Mouse (Mus musculus) midbrain, embryonic 15.5 days (tissue): ENCODE results near the gene Cartpt. TPM values are rescaled to one million over a fixed set of nuclear protein-coding genes. Genes with fewer than 3 reads are reported as not detected.
"Not testable (repeated sequence)": the region's sequence is repeated elsewhere in the genome, so short reads cannot be mapped to it uniquely, and the experiment has no call there.

Experiments used
- ATAC-seq: fragments of 200-750 bp; cut with Nextera tagmentation; replicated peaks from 2 replicates; pipeline ENCODE4 v1.8.0; 2017; ENCODE audit warnings: moderate TSS enrichment
- H3K27ac ChIP-seq: fragments of 300-500 bp; sonication (generic); 2 replicates; pipeline ENCODE4 v1.5.1; 2015; ENCODE audit warnings: mild to moderate bottlenecking, inconsistent platforms
- H3K27me3 ChIP-seq: fragments of 300-500 bp; sonication (generic); replicated peaks from 2 replicates; pipeline ENCODE4 v1.6.1; 2015; ENCODE audit warnings: inconsistent platforms
- H3K36me3 ChIP-seq: fragments of 300-500 bp; sonication (generic); replicated peaks from 2 replicates; pipeline ENCODE4 v1.6.1; 2015; ENCODE audit warnings: inconsistent platforms
- H3K4me1 ChIP-seq: fragments of 300-500 bp; sonication (generic); 2 replicates; pipeline ENCODE4 v1.6.1; 2015; ENCODE audit warnings: inconsistent platforms
- H3K4me2 ChIP-seq: fragments of 300-500 bp; sonication (generic); 2 replicates; pipeline ENCODE4 v1.6.1; 2015; ENCODE audit warnings: inconsistent platforms, mild to moderate bottlenecking, moderate library complexity
- H3K4me3 ChIP-seq: fragments of 300-500 bp; sonication (generic); 2 replicates; pipeline ENCODE4 v1.5.1; 2015; ENCODE audit warnings: mild to moderate bottlenecking, inconsistent platforms
- H3K9ac ChIP-seq: fragments of 300-500 bp; sonication (generic); 2 replicates; pipeline ENCODE4 v1.6.1; 2015; ENCODE audit warnings: mild to moderate bottlenecking, inconsistent platforms
- H3K9me3 ChIP-seq: fragments of 300-500 bp; sonication (generic); 2 replicates; pipeline ENCODE4 v1.6.1; 2016; ENCODE audit warnings: inconsistent platforms
- WGBS: fragments of 180-500 bp; shearing (Covaris S2); methylation state at CpG from one replicate; pipeline ENCODE4 v1.1.7; 2015; ENCODE audit warnings: mixed read lengths; 5-methylcytosine and 5-hydroxymethylcytosine counted together
- polyA plus RNA-seq: library from polyadenylated mRNA; unstranded; fragments of >200 nt; fragmentation: Nextera tagmentation; extraction: Ambion mirVana; gene quantifications from 2 replicates; pipeline ENCODE4 v1.2.1, GENCODE M21; 2015

The Cartpt gene
- polyA plus RNA-seq, 1 experiment from 2014 or later: 16.8 TPM

GRCm38 (mm10) chr13:99853131-99853530 lies 47.8 kb downstream of the Cartpt start:
- no peaks in the 10 kb centered on the region for H3K27me3 ChIP-seq
- no peak overlapping the region for H3K4me2 ChIP-seq
- no peak overlapping the region for H3K9ac ChIP-seq
- WGBS: 93% methylated on average over 2 of the region's 2 CpGs
- no peaks in the 10 kb centered on the region for H3K9me3 ChIP-seq
- no peak for ATAC-seq
- H3K4me3 ChIP-seq: no peak overlapping the region
- H3K27ac ChIP-seq: no peak overlapping the region
- no peaks in the 10 kb centered on the region for H3K36me3 ChIP-seq
- H3K4me1 ChIP-seq: no peaks in the 10 kb centered on the region

GRCm38 (mm10) chr13:99852416-99852815 lies 48.5 kb downstream of the Cartpt start:
- not testable (repeated sequence) for H3K4me1 ChIP-seq, H3K9ac ChIP-seq, H3K4me2 ChIP-seq, H3K4me3 ChIP-seq, H3K9me3 ChIP-seq, ATAC-seq, H3K27me3 ChIP-seq, H3K27ac ChIP-seq, H3K36me3 ChIP-seq
- WGBS: 85% methylated on average over 3 of the region's 3 CpGs

- Histone ChIP-seq H3K9me3 (no peaks in the 10 kb centered on the region), H3K9ac (no peak overlapping the region), H3K27ac (no peak overlapping the region), H3K36me3 (no peaks in the 10 kb centered on the region), H3K27me3 (no peaks in the 10 kb centered on the region), H3K4me3 (no peak overlapping the region), H3K4me2 (no peak overlapping the region), H3K4me1 (no peaks in the 10 kb centered on the region)
- no peak for ATAC-seq
- 58% methylated on average over 4 of the region's 4 CpGs for WGBS
Measured at GRCm38 (mm10) chr13:99851026-99851425, 49.9 kb downstream of the Cartpt start.

- no peaks in the 10 kb centered on the region for H3K4me1 ChIP-seq
- peak; percentile 74 for ATAC-seq
- H3K9me3 ChIP-seq: no peaks in the 10 kb centered on the region
- no peak overlapping the region for H3K4me2 ChIP-seq
- H3K36me3 ChIP-seq: no peaks in the 10 kb centered on the region
- no peak overlapping the region for H3K4me3 ChIP-seq
- no peaks in the 10 kb centered on the region for H3K27me3 ChIP-seq
- H3K27ac ChIP-seq: no peak overlapping the region
- no peak overlapping the region for H3K9ac ChIP-seq
- 33% methylated on average over 15 of the region's 15 CpGs for WGBS
Measured at GRCm38 (mm10) chr13:99849597-99849996, 51.3 kb downstream of the Cartpt start.

Other genes starting within 250 kb of the Cartpt start
- 29.9 and 30.0 TPM in 2 replicates for gene Mccc2, start 114.5 kb upstream of the Cartpt start, polyA plus RNA-seq
- gene Bdp1, start 203.0 kb upstream of the Cartpt start, polyA plus RNA-seq: 26.5 and 29.1 TPM in 2 replicates
- 359 and 394 TPM in 2 replicates for gene Serf1, start 206.9 kb upstream of the Cartpt start, polyA plus RNA-seq
- gene Smn1, start 223.8 kb upstream of the Cartpt start, polyA plus RNA-seq: 45.5 and 47.0 TPM in 2 replicates